17 mouse cellular contexts compared by ENCODE assay signal in the genomic region with DNA sequence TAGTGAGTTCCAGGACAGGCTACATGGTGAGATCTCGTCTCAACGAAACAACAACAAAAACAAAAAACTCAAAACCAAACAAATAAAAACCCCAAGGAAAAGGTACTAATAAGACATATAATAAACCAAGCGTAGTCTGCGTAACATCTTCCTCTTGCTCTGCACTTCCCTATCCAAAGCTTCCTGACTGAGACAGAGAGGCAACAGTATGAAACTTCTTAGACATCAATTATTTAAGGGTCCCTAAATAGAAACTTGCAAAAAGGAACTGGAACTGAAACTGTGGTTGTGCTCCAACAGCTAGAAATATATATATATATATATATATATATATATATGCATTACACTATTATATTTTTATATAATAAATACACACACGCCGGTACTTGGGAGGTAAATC.
"Had no signal": no experiment of that assay in that cellular context is flagged by ENCODE, and none has a peak within 500 bp of the region (broad histone marks: within the 10 kb centered on the region; RNA-seq: fewer than 3 reads in every experiment).

No protein-coding gene starts in this region.

- DNase-seq: kidney, adult 8-10 months; kidney, postnatal 36 days; layer of hippocampus, adult 9-11 months; layer of hippocampus, postnatal 36 days; liver, embryonic 13.5 days; lung, adult 2 months; lung, postnatal 36 days; retina, postnatal 1 day; right cerebral cortex, postnatal 4 days; thymus, adult 2 months; thymus, postnatal 25 days had no signal

- H3K4me3 ChIP-seq: limb, embryonic 15.5 days; liver, embryonic 13.5 days; megakaryocyte, embryonic 14.5 days; midbrain, embryonic 15.5 days; neural tube, embryonic 13.5 days had no signal

- H3K27ac ChIP-seq: kidney, postnatal 0 days; liver, embryonic 13.5 days; midbrain, embryonic 15.5 days; neural tube, embryonic 13.5 days had no signal

- H3K27me3 ChIP-seq: limb, embryonic 15.5 days; liver, embryonic 13.5 days; megakaryocyte, embryonic 14.5 days; midbrain, embryonic 15.5 days; neural tube, embryonic 13.5 days had no signal

- H3K4me2 ChIP-seq: limb, embryonic 15.5 days; liver, embryonic 13.5 days; midbrain, embryonic 11.5 days; midbrain, embryonic 15.5 days; neural tube, embryonic 13.5 days had no signal

- H3K9me3 ChIP-seq: limb, embryonic 15.5 days; liver, embryonic 13.5 days; megakaryocyte, embryonic 14.5 days; midbrain, embryonic 15.5 days; neural tube, embryonic 13.5 days had no signal

- H3K9ac ChIP-seq: limb, embryonic 15.5 days; liver, embryonic 13.5 days; midbrain, embryonic 15.5 days; neural tube, embryonic 13.5 days had no signal
